Mouse (Mus musculus) embryonic fibroblast, embryonic 13.5 days (primary cell): ENCODE results near the gene Lce3a. TPM values are rescaled to one million over a fixed set of nuclear protein-coding genes. Genes with fewer than 3 reads are reported as not detected.
A peak's percentile ranks its signal among the peaks of the same experiment; 100 is the strongest.

Experiments
- H3K27ac ChIP-seq: 2 replicates; pipeline ENCODE4 v1.5.1; 2012; ENCODE audit warnings: low read length, control low read depth, inconsistent platforms; ENCODE audit not compliant: insufficient read depth
- H3K4me1 ChIP-seq: 2 replicates; pipeline ENCODE4 v1.6.1; 2011; ENCODE audit warnings: low read length; ENCODE audit not compliant: control insufficient read depth, insufficient read depth
- H3K4me3 ChIP-seq: 2 replicates; pipeline ENCODE4 v1.5.1; 2011; ENCODE audit warnings: mild to moderate bottlenecking, control low read depth, low read length; ENCODE audit not compliant: insufficient read depth
- CTCF ChIP-seq: IDR thresholded peaks from 2 replicates; pipeline ENCODE4 v1.5.1; 2011; ENCODE audit warnings: mild to moderate bottlenecking, control low read depth, low read length, moderate library complexity, borderline replicate concordance; ENCODE audit not compliant: insufficient read depth
- POLR2A ChIP-seq: IDR thresholded peaks from 2 replicates; pipeline ENCODE4 v1.6.1; 2011; ENCODE audit warnings: low read depth, mild to moderate bottlenecking, control low read depth, low read length, moderate library complexity
- polyA plus RNA-seq: library from polyadenylated mRNA; stranded (reverse); fragments of >200 nt; gene quantifications from 2 replicates; pipeline ENCODE4 v1.2.4, GENCODE M21; 2011; ENCODE audit warnings: low read depth; ENCODE audit not compliant: missing spikeins, insufficient read length

Gene Lce3a
- not detected in 2 replicates for polyA plus RNA-seq

DNA sequence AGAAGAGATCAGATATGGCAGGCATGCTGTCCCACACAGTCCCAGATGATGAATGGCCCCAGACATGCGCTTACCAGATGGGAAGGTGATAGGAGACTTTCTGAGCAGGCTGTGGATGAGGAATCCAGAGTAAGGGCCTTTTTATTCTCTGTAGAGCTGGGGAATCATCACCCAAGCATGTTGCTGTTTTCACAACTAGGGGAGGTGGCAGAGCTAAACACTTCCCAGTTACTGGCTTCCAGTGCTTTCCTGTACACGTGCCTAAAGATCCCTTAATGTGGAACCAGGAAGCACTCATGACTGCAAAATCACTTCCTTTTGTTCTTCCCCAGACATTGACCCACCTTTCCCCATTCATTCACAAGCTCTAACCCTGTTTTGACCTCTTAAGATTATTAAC lies at the start of gene Lce3a:
Gene Lce3a (minus strand): TSS at position 101 of the 400 bp plus-strand sequence.
- TF ChIP-seq CTCF = no peak
- TF ChIP-seq POLR2A = no peak
- Histone ChIP-seq H3K27ac (no peak within 1 kb of the TSS), H3K4me3 (no peak within 1 kb of the TSS), H3K4me1 (no peaks in the 10 kb centered on the region)

DNA sequence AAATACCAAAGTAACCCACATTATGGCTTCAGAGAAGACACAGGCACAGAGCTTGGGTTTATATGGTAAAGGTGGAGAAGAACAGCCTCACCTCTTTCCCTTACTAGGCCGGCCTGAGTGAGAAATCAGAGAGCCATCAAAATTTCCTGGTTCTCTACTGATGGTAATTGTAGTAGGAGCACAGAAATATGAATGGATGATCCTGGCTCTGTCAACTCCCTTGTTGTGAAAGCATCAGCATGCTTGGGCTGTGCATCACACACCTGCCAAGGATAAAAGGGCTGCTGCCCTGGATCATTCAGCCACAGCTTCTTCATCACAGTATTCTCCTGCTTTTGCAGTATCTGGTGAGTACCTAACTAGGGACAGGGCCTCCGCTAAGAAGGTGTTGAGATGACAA lies 40.7 kb upstream of the Lce3a start, which contains the start of gene Lce3e:
Gene Lce3e (plus strand): TSS at position 301 of the 400 bp plus-strand sequence.
- no peak for TF ChIP-seq CTCF
- H3K4me1 ChIP-seq = no peaks in the 10 kb centered on the region
- no peak within 1 kb of the TSS for H3K4me3 ChIP-seq
- no peak within 1 kb of the TSS for H3K27ac ChIP-seq

DNA sequence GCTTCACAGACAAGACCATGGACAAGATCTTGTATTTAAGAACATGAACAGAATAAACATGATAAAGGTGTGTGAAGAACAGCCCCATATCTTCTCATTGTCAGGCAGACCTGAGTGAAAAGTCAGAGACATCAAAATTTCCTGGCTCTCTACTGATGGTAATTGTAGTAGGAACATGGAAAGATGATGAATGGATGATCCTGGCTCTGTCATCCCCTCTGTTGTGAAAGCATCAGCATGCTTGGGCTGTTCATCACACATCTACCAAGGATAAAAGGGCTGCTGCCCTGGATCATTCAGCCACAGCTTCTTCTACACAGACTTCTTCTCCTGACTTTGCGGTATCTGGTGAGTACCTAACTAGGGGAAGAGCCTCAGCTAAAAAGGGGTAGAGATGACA lies 31.1 kb upstream of the Lce3a start, which contains the start of gene Lce3d:
Gene Lce3d (plus strand): TSS at position 301 of the 400 bp plus-strand sequence.
- H3K27ac ChIP-seq = no peak within 1 kb of the TSS
- H3K4me1 ChIP-seq = no peaks in the 10 kb centered on the region
- TF ChIP-seq POLR2A = no peak
- TF ChIP-seq CTCF = no peak
- H3K4me3 ChIP-seq = no peak within 1 kb of the TSS

DNA sequence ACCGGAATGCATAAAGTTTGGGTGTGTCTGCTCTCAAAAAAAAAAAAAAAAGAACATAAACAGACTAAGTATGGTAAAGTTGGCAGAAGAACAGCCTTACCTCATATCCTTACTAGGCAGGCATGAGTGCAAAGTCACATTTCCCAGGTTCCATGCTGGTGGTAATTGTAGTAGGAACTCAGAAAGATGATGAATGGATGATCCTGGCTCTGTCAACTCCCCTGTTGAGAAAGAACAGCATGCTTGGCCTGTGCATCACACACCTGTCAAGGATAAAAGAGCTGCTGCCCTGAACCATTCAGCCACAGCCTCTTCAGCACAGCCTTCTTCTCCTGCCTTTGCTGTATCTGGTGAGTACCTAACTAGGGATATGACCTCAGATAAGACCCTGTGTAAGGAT lies 18.2 kb upstream of the Lce3a start, which contains the start of gene Lce3c:
Gene Lce3c (plus strand): TSS at position 301 of the 400 bp plus-strand sequence.
- H3K4me1 ChIP-seq = no peaks in the 10 kb centered on the region
- H3K27ac ChIP-seq = no peak within 1 kb of the TSS
- no peak within 1 kb of the TSS for H3K4me3 ChIP-seq
- TF ChIP-seq CTCF (no peak), POLR2A (no peak)

DNA sequence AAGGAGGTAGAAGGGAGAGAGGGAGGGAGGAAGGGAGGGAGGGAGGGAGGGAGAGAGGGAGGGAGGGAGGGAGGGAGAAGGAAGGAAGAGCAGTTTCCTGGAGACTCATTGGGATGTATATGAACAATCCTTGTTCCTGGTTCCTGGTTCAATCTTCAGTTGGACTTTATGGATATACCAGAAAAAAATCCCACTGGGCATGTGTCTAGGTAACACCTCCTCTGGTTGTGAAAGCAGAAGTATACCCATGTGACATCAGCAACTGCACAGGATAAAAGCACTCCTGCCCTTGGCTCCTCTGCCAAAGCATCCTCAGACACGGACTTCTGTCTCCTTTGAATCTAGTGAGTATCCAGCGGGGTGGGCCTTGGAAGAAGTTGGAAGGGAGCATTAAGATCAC lies 6.6 kb upstream of the Lce3a start, which contains the start of gene Lce3b:
Gene Lce3b (plus strand): TSS at position 301 of the 400 bp plus-strand sequence.
- H3K4me1 ChIP-seq = no peaks in the 10 kb centered on the region
- no peak within 1 kb of the TSS for H3K4me3 ChIP-seq
- TF ChIP-seq POLR2A (no peak), CTCF (no peak)
- H3K27ac ChIP-seq = no peak within 1 kb of the TSS

DNA sequence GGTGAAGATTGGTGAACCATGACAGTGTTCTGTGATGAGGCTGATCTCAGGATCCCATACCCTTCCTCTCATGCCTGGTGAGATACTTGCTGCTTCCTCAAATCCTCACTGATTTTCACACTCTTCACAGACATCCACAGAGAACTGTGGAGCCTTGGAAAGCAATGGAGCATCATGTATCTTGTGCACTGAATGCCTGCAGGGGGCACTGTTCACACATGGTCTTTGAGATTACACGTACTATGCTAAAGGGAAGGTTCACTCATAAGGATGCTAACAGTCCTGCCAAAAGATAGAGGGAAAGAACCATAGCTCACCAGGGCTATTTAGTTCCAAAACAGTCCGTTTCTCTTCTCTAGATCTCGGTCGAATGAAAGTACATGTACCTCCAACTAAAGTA lies 5.7 kb downstream of the Lce3a start:
- Histone ChIP-seq H3K4me1 (no peaks in the 10 kb centered on the region), H3K4me3 (no peak overlapping the region), H3K27ac (no peak overlapping the region)
- TF ChIP-seq POLR2A (no peak), CTCF (no peak)

DNA sequence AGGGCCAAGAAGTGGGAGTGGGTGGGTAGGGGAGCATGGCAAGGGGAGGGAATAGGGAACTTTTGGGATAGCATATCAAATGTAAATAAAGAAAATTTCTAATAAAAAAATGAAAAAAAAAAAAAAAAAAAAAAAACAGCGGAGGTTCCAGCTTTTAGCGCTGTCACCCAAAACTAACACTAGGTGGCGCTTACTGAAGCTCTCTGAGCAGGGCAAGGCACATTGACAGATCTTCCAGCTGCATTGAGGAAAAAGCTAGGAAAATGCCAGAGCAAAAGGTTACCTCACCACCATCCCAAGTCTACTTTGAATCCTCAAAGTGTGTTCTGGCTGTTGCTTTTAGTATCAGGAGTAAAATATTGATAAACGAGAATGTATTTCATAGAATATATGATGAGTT lies 18.5 kb downstream of the Lce3a start:
- Histone ChIP-seq H3K4me1 (no peaks in the 10 kb centered on the region), H3K27ac (no peak overlapping the region), H3K4me3 (no peak overlapping the region)
- TF ChIP-seq POLR2A = no peak
- TF ChIP-seq CTCF = peak; percentile 61; the same call in 1 of the 2 replicates

DNA sequence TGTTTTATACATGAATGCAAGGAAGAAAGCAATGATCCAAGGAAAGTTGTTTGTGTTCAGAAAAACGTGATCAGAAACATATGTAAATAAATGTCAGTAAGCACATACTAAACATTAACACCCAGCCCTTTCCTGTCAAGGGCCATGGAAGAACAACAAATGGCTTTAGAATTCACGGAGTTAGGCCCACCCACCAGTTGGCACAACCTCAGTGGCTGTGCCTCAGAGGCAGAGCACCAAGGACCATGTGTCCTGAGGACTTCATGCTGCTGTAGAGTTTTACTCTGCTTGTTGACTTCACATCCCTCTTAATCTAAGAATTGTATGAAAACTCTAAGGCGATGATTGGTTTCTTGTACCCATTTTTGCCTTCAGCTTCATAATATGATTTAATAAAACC lies 20.8 kb downstream of the Lce3a start:
- TF ChIP-seq CTCF (no peak), POLR2A (no peak)
- Histone ChIP-seq H3K4me3 (no peak overlapping the region), H3K4me1 (no peaks in the 10 kb centered on the region), H3K27ac (no peak overlapping the region)

DNA sequence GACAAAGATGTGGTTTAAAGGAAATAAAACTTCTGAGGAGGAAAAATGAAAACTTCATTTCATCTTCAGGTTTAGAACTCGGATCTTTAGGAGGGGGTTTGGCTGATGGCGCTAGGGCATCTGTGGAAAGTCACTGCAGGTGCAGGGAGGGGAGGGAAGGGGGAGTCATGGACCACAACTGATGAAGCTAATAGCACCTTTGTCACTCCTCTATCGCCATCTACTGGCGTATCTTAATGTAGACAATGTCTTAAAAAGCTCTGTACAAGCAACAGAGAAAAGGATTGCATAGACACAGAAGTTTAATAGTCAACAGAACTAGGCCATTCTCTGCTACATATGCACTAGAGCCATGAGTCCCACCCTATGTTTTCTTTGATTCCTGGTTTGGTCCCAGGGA lies 22.4 kb downstream of the Lce3a start:
- no peak overlapping the region for H3K27ac ChIP-seq
- H3K4me3 ChIP-seq = no peak overlapping the region
- H3K4me1 ChIP-seq = no peaks in the 10 kb centered on the region
- TF ChIP-seq POLR2A = no peak
- no peak for TF ChIP-seq CTCF

DNA sequence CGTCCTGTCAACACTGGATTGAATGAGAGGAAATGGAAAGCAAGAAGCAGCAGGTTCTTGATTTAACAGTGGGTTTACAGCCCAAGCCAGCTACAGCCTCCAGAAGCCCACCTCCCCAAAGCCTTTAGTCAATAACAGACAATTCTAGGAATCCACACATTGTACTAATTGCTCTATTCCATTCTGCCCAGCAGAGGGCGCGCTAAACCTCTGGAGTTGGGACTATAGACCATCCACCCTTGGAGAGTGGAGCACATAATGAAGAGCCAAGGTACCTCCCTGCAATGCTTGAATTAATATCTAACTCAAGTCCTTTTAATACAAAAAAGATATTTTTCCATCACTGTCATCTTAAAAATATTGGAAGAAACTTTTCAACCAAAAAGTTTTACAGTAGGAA lies 23.0 kb downstream of the Lce3a start:
- H3K4me1 ChIP-seq = no peaks in the 10 kb centered on the region
- H3K4me3 ChIP-seq = no peak overlapping the region
- no peak overlapping the region for H3K27ac ChIP-seq
- TF ChIP-seq CTCF = no peak
- no peak for TF ChIP-seq POLR2A
